Mouse (Mus musculus): ENCODE results near the gene Ptprcap. TPM values are rescaled to one million over a fixed set of nuclear protein-coding genes. Genes with fewer than 3 reads are reported as not detected.

Ptprcap gene
- polyA plus RNA-seq, 1 experiment from 2014 or later, result 0.82 TPM

GRCm38 (mm10) chr19:4163543-4163887 is 10.1 kb downstream of the Ptprcap start:
- no peak for ATAC-seq (ENCODE audit: insufficient number of reproducible peaks, insufficient read depth, low FRiP score, low read depth)
- Histone ChIP-seq H3K27ac (replicated peaks in 1 of 2; ENCODE audit: control insufficient read depth in 1 of 2, insufficient read depth in 1 of 2, low read depth in 2 of 2, low read length in 2 of 2) (peak overlapping the region in 1 of 2 experiments; percentile 37; a peak in 1 of 4 replicates), H3K9ac (ENCODE audit: low read length) (peak overlapping the region; percentile 90), H3K27me3 (ENCODE audit: control insufficient read depth, insufficient read depth, low read length) (no peaks in the 10 kb centered on the region), H3K36me3 (ENCODE audit: control insufficient read depth, insufficient read depth, low read length) (peaks cover 33% of the 10 kb centered on the region), H3K4me3 (ENCODE audit: control insufficient read depth in 1 of 2, insufficient read depth in 1 of 2, low read depth in 1 of 2, low read length in 2 of 2) (peak overlapping the region; percentile 63 to 78), H3K4me2 (ENCODE audit: low read length) (peak overlapping the region; percentile 95), H3K4me1 (ENCODE audit: control insufficient read depth in 2 of 2, insufficient read depth in 2 of 2, low read length in 2 of 2) (peaks cover 14 to 21% of the 10 kb centered on the region in 2 experiments; a peak in 3 of 4 replicates), H3K9me3 (ENCODE audit: control insufficient read depth, low read length) (no peaks in the 10 kb centered on the region)
- 33% methylated on average over 4 of the region's 4 CpGs for WGBS

DNA sequence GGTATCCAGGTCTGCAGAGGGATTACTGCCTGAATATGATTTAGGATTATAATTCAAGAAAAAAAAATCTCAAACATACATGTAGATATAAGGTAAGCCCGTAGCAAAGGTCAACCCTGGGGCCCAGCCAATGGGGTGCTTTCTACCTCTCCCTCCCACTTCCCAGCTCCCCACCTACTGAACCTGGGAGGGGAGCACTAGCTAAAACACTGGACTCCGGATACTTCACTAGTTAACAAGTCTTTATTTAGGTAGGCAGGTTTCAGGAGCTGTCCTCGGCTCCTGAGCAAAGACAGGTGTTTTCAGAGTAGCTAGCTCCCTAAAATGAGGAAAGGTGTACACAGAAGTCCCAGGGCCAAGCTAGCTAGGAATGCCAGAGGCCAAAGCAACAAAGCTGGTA is 10.7 kb downstream of the Ptprcap start:
- 85% methylated on average over 3 of the region's 3 CpGs for WGBS
- Histone ChIP-seq H3K4me1 (ENCODE audit: control insufficient read depth in 2 of 2, insufficient read depth in 2 of 2, low read length in 2 of 2) (peaks cover 14 to 21% of the 10 kb centered on the region in 2 experiments; a peak in 3 of 4 replicates), H3K4me3 (ENCODE audit: control insufficient read depth in 1 of 2, insufficient read depth in 1 of 2, low read depth in 1 of 2, low read length in 2 of 2) (no peak overlapping the region), H3K4me2 (ENCODE audit: low read length) (no peak overlapping the region), H3K9ac (ENCODE audit: low read length) (no peak overlapping the region), H3K27ac (replicated peaks in 1 of 2; ENCODE audit: control insufficient read depth in 1 of 2, insufficient read depth in 1 of 2, low read depth in 2 of 2, low read length in 2 of 2) (no peak overlapping the region), H3K27me3 (ENCODE audit: control insufficient read depth, insufficient read depth, low read length) (no peaks in the 10 kb centered on the region), H3K9me3 (ENCODE audit: control insufficient read depth, low read length) (no peaks in the 10 kb centered on the region), H3K36me3 (ENCODE audit: control insufficient read depth, insufficient read depth, low read length) (peaks cover 27% of the 10 kb centered on the region)
- no peak for ATAC-seq (ENCODE audit: insufficient number of reproducible peaks, insufficient read depth, low FRiP score, low read depth)

- 75% methylated on average over 2 of the region's 2 CpGs for WGBS
- peaks cover 21% of the 10 kb centered on the region for H3K36me3 ChIP-seq (ENCODE audit: control insufficient read depth, insufficient read depth, low read length)
Measured at GRCm38 (mm10) chr19:4164721-4165120, 11.3 kb downstream of the Ptprcap start.

DNA sequence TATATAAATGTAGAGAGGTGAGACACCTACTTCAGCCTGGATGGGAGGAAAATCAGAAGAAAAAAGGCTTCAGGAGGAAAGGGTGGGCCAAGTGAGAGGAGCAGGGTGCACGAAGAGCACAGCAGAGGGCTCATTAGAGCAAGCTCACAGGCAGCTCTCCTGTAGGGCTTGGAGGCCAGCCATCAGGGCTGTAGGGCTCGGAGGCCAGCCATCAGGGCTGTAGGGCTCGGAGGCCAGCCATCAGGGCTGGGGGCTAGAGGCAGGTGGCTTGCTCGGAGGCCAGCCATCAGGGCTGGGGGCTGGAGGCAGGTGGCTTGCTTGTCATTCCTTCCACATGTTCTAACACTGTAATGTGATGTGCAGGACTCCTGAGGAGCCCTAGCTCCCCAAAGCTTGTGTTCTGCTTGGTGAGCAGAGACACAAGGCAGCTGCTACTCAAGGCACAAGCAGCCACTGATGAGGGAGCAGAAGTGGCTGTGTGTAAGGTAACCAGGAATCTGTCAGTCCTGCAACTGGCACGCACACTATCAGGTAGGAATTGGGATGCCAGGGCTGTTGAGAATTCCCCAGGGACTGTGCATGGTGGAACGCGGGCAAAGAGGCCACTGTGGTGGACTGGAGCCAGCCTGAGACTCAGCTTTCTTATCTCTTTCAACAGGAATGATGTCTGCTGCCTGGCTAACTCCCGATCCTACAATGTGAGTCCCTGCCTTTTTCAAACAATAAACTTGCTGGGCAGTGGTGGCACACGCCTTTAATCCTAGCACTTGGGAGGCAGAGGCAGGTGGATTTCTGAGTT is 13.5 kb downstream of the Ptprcap start:
- Histone ChIP-seq H3K27me3 (ENCODE audit: control insufficient read depth, insufficient read depth, low read length) (no peaks in the 10 kb centered on the region), H3K9me3 (ENCODE audit: control insufficient read depth, low read length) (no peaks in the 10 kb centered on the region), H3K4me3 (ENCODE audit: control insufficient read depth in 1 of 2, insufficient read depth in 1 of 2, low read depth in 1 of 2, low read length in 2 of 2) (no peak overlapping the region), H3K4me2 (ENCODE audit: low read length) (no peak overlapping the region), H3K36me3 (ENCODE audit: control insufficient read depth, insufficient read depth, low read length) (peaks cover 2% of the 10 kb centered on the region), H3K27ac (replicated peaks in 1 of 2; ENCODE audit: control insufficient read depth in 1 of 2, insufficient read depth in 1 of 2, low read depth in 2 of 2, low read length in 2 of 2) (peak overlapping the region; percentile 64 to 83), H3K9ac (ENCODE audit: low read length) (peak overlapping the region; percentile 55), H3K4me1 (ENCODE audit: control insufficient read depth in 2 of 2, insufficient read depth in 2 of 2, low read length in 2 of 2) (peaks cover 29 to 43% of the 10 kb centered on the region in 2 experiments)
- whole genome bisulfite sequencing, result 28% methylated on average over 9 of the region's 9 CpGs
- ATAC-seq (ENCODE audit: insufficient number of reproducible peaks, insufficient read depth, low FRiP score, low read depth), result no peak

More at GRCm38 (mm10) chr19:4164721-4165120, 11.3 kb downstream of the Ptprcap start:
- ATAC-seq (ENCODE audit: insufficient number of reproducible peaks, insufficient read depth, low FRiP score, low read depth), result no peak
- no peaks in the 10 kb centered on the region for H3K27me3 ChIP-seq (ENCODE audit: control insufficient read depth, insufficient read depth, low read length)
- H3K27ac ChIP-seq (replicated peaks in 1 of 2; ENCODE audit: control insufficient read depth in 1 of 2, insufficient read depth in 1 of 2, low read depth in 2 of 2, low read length in 2 of 2), result no peak overlapping the region
- no peaks in the 10 kb centered on the region for H3K9me3 ChIP-seq (ENCODE audit: control insufficient read depth, low read length)
- no peak overlapping the region for H3K4me2 ChIP-seq (ENCODE audit: low read length)
- peaks cover 15 to 22% of the 10 kb centered on the region in 2 experiments; a peak in 3 of 4 replicates for H3K4me1 ChIP-seq (ENCODE audit: control insufficient read depth in 2 of 2, insufficient read depth in 2 of 2, low read length in 2 of 2)
- H3K9ac ChIP-seq (ENCODE audit: low read length), result no peak overlapping the region
- no peak overlapping the region for H3K4me3 ChIP-seq (ENCODE audit: control insufficient read depth in 1 of 2, insufficient read depth in 1 of 2, low read depth in 1 of 2, low read length in 2 of 2)

GRCm38 (mm10) chr19:4169378-4169784 is 16.0 kb downstream of the Ptprcap start:
- H3K4me3 ChIP-seq (ENCODE audit: control insufficient read depth in 1 of 2, insufficient read depth in 1 of 2, low read depth in 1 of 2, low read length in 2 of 2), result peak overlapping the region; percentile 46
- no peaks in the 10 kb centered on the region for H3K27me3 ChIP-seq (ENCODE audit: control insufficient read depth, insufficient read depth, low read length)
- peak overlapping the region; percentile 86 for H3K9ac ChIP-seq (ENCODE audit: low read length)
- H3K36me3 ChIP-seq (ENCODE audit: control insufficient read depth, insufficient read depth, low read length), result no peaks in the 10 kb centered on the region
- peak; percentile 89 for ATAC-seq (ENCODE audit: insufficient number of reproducible peaks, insufficient read depth, low FRiP score, low read depth)
- H3K4me1 ChIP-seq (ENCODE audit: control insufficient read depth in 2 of 2, insufficient read depth in 2 of 2, low read length in 2 of 2), result peaks cover 29 to 50% of the 10 kb centered on the region in 2 experiments
- under 1% methylated on average over 43 of the region's 43 CpGs for WGBS
- H3K4me2 ChIP-seq (ENCODE audit: low read length), result peak overlapping the region; percentile 91
- H3K9me3 ChIP-seq (ENCODE audit: control insufficient read depth, low read length), result no peaks in the 10 kb centered on the region
- H3K27ac ChIP-seq (replicated peaks in 1 of 2; ENCODE audit: control insufficient read depth in 1 of 2, insufficient read depth in 1 of 2, low read depth in 2 of 2, low read length in 2 of 2), result peak overlapping the region; percentile 74 to 92

GRCm38 (mm10) chr19:4169810-4170209 is 16.4 kb downstream of the Ptprcap start:
- Histone ChIP-seq H3K27me3 (ENCODE audit: control insufficient read depth, insufficient read depth, low read length) (no peaks in the 10 kb centered on the region), H3K36me3 (ENCODE audit: control insufficient read depth, insufficient read depth, low read length) (no peaks in the 10 kb centered on the region), H3K4me2 (ENCODE audit: low read length) (peak overlapping the region; percentile 91), H3K9ac (ENCODE audit: low read length) (peak overlapping the region; percentile 86), H3K27ac (replicated peaks in 1 of 2; ENCODE audit: control insufficient read depth in 1 of 2, insufficient read depth in 1 of 2, low read depth in 2 of 2, low read length in 2 of 2) (peak overlapping the region; percentile 74 to 92), H3K9me3 (ENCODE audit: control insufficient read depth, low read length) (no peaks in the 10 kb centered on the region), H3K4me1 (ENCODE audit: control insufficient read depth in 2 of 2, insufficient read depth in 2 of 2, low read length in 2 of 2) (peaks cover 29 to 50% of the 10 kb centered on the region in 2 experiments), H3K4me3 (ENCODE audit: control insufficient read depth in 1 of 2, insufficient read depth in 1 of 2, low read depth in 1 of 2, low read length in 2 of 2) (peak overlapping the region; percentile 46)
- WGBS, result 7% methylated on average over 27 of the region's 27 CpGs
- peak; percentile 3; the same call in 1 of the 2 replicates for ATAC-seq (ENCODE audit: insufficient number of reproducible peaks, insufficient read depth, low FRiP score, low read depth)

- Histone ChIP-seq H3K4me1 (ENCODE audit: control insufficient read depth in 2 of 2, insufficient read depth in 2 of 2, low read length in 2 of 2) (peaks cover 38 to 60% of the 10 kb centered on the region in 2 experiments), H3K27me3 (ENCODE audit: control insufficient read depth, insufficient read depth, low read length) (no peaks in the 10 kb centered on the region), H3K27ac (replicated peaks in 1 of 2; ENCODE audit: control insufficient read depth in 1 of 2, insufficient read depth in 1 of 2, low read depth in 2 of 2, low read length in 2 of 2) (peak overlapping the region; percentile 57 to 92; a peak in 3 of 4 replicates), H3K4me3 (ENCODE audit: control insufficient read depth in 1 of 2, insufficient read depth in 1 of 2, low read depth in 1 of 2, low read length in 2 of 2) (no peak overlapping the region), H3K4me2 (ENCODE audit: low read length) (peak overlapping the region; percentile 26; the same call in 1 of the 2 replicates), H3K9me3 (ENCODE audit: control insufficient read depth, low read length) (no peaks in the 10 kb centered on the region), H3K36me3 (ENCODE audit: control insufficient read depth, insufficient read depth, low read length) (no peaks in the 10 kb centered on the region), H3K9ac (ENCODE audit: low read length) (peak overlapping the region; percentile 47)
- 94% methylated on average over 10 of the region's 10 CpGs for WGBS
- ATAC-seq (ENCODE audit: insufficient number of reproducible peaks, insufficient read depth, low FRiP score, low read depth), result no peak
Measured at GRCm38 (mm10) chr19:4170723-4171392, 17.5 kb downstream of the Ptprcap start.

All from heart, embryonic 14.5 days (tissue).